22 mouse cellular contexts compared by ENCODE assay signal in genomic region chr1:90723325-90723724, GRCm38 (mm10).
DNase-seq lines count a peak whose midpoint lies in the region; ATAC-seq and TF ChIP-seq lines count a peak whose summit lies in the region.
"Had no signal": no experiment of that assay in that cellular context is flagged by ENCODE, and none has a peak within 500 bp of the region (broad histone marks: within the 10 kb centered on the region; RNA-seq: fewer than 3 reads in every experiment).

No protein-coding gene starts in this region.

- H3K27ac ChIP-seq in heart, adult 2 months = peak overlapping the region; percentile 7; the same call in 1 of the 2 replicates
- no peak overlapping the region for H3K27ac ChIP-seq in heart, embryonic 12.5 days (ENCODE audit: poor library complexity, severe bottlenecking)
- H3K27ac ChIP-seq in lung, embryonic 16.5 days (ENCODE audit: low read length) = 0 out of 2 replicates have a peak overlapping the region, but pooled peaks have one; percentile 33
- peak overlapping the region; percentile 3; the same call in 1 of the 2 replicates for H3K27ac ChIP-seq in stomach, embryonic 16.5 days (ENCODE audit: low read length)
- no peak overlapping the region for H3K27ac ChIP-seq in stomach, postnatal 0 days (replicated peaks)
- H3K27ac ChIP-seq: forebrain, embryonic 10.5 days; forebrain, embryonic 13.5 days; heart, embryonic 13.5 days; hindbrain, embryonic 12.5 days; hindbrain, embryonic 15.5 days had no signal

- H3K27me3 ChIP-seq in heart, adult 2 months (ENCODE audit: control insufficient read depth, insufficient read depth, low read length) = no peaks in the 10 kb centered on the region
- H3K27me3 ChIP-seq in heart, embryonic 12.5 days (replicated peaks) = no peaks in the 10 kb centered on the region
- H3K27me3 ChIP-seq in lung, embryonic 16.5 days (ENCODE audit: control insufficient read depth, insufficient read depth, low read depth, low read length) = no peaks in the 10 kb centered on the region
- H3K27me3 ChIP-seq in stomach, embryonic 16.5 days (ENCODE audit: control insufficient read depth, insufficient read depth, low read length) = no peaks in the 10 kb centered on the region
- H3K27me3 ChIP-seq in stomach, postnatal 0 days (ENCODE audit: control insufficient read depth, insufficient read depth, low read length) = no peaks in the 10 kb centered on the region
- H3K27me3 ChIP-seq: forebrain, embryonic 13.5 days; heart, embryonic 13.5 days; hindbrain, embryonic 12.5 days; hindbrain, embryonic 15.5 days had no signal

- no peaks in the 10 kb centered on the region for H3K9me3 ChIP-seq in heart, embryonic 12.5 days (replicated peaks)
- no peaks in the 10 kb centered on the region for H3K9me3 ChIP-seq in lung, embryonic 16.5 days (ENCODE audit: control insufficient read depth, low read length)
- no peaks in the 10 kb centered on the region for H3K9me3 ChIP-seq in stomach, embryonic 16.5 days (replicated peaks; ENCODE audit: control insufficient read depth, low read length)
- no peaks in the 10 kb centered on the region for H3K9me3 ChIP-seq in stomach, postnatal 0 days (ENCODE audit: control insufficient read depth, low read length)
- H3K9me3 ChIP-seq: forebrain, embryonic 10.5 days; forebrain, embryonic 13.5 days; heart, embryonic 13.5 days; hindbrain, embryonic 12.5 days; hindbrain, embryonic 15.5 days had no signal

- no peak overlapping the region for H3K9ac ChIP-seq in heart, adult 2 months (ENCODE audit: low read depth, low read length)
- H3K9ac ChIP-seq in heart, embryonic 12.5 days = no peak overlapping the region
- no peak overlapping the region for H3K9ac ChIP-seq in lung, embryonic 16.5 days (ENCODE audit: low read length)
- H3K9ac ChIP-seq in stomach, embryonic 16.5 days (ENCODE audit: low read length) = no peak overlapping the region
- no peak overlapping the region for H3K9ac ChIP-seq in stomach, postnatal 0 days (ENCODE audit: low read length)
- H3K9ac ChIP-seq: forebrain, embryonic 13.5 days; heart, embryonic 13.5 days; hindbrain, embryonic 12.5 days; hindbrain, embryonic 15.5 days had no signal

- no peak for TF ChIP-seq CTCF in heart, adult 2 months (IDR thresholded peaks at IDR 0.05)
- no peak for TF ChIP-seq CTCF in stomach, postnatal 0 days (IDR thresholded peaks at IDR 0.05; ENCODE audit: low read depth)

- DNase-seq in heart, adult 2 months = no peak
- DNase-seq in lung, postnatal 25 days (ENCODE audit: low spot score) = no peak
- DNase-seq in stomach, postnatal 0 days (ENCODE audit: low spot score) = no peak
- DNase-seq: adrenal gland, postnatal 10 days; adrenal gland, postnatal 36 days; B cell, adult 2 months; cerebellum, adult 18-20 months; cerebellum, adult 9-10 months; cerebellum, postnatal 14 days; gastrocnemius, postnatal 36 days; heart, postnatal 14 days had no signal

- no peaks in the 10 kb centered on the region for H3K36me3 ChIP-seq in heart, adult 2 months (ENCODE audit: control insufficient read depth, insufficient read depth, low read length)
- H3K36me3 ChIP-seq in heart, embryonic 12.5 days = no peaks in the 10 kb centered on the region
- no peaks in the 10 kb centered on the region for H3K36me3 ChIP-seq in lung, embryonic 16.5 days (ENCODE audit: control insufficient read depth, insufficient read depth, low read length)
- H3K36me3 ChIP-seq in stomach, embryonic 16.5 days (ENCODE audit: control insufficient read depth, insufficient read depth, low read length) = no peaks in the 10 kb centered on the region
- H3K36me3 ChIP-seq in stomach, postnatal 0 days (ENCODE audit: control insufficient read depth, insufficient read depth, low read length) = no peaks in the 10 kb centered on the region
- H3K36me3 ChIP-seq: forebrain, embryonic 10.5 days; G1E; heart, embryonic 13.5 days; hindbrain, embryonic 12.5 days; hindbrain, embryonic 15.5 days had no signal

- no peak for TF ChIP-seq POLR2A in heart, adult 2 months (IDR thresholded peaks at IDR 0.05; ENCODE audit: insufficient read depth, low read depth, low read length)

- no peaks in the 10 kb centered on the region for H3K79me2 ChIP-seq in heart, adult 2 months (replicated peaks; ENCODE audit: control insufficient read depth, insufficient read depth, low read length)

- peaks cover 3% of the 10 kb centered on the region; the same call in 1 of the 2 replicates for H3K4me1 ChIP-seq in heart, adult 2 months (ENCODE audit: control insufficient read depth, insufficient read depth, low read length)
- no peaks in the 10 kb centered on the region for H3K4me1 ChIP-seq in heart, embryonic 12.5 days (replicated peaks)
- peaks cover 7% of the 10 kb centered on the region for H3K4me1 ChIP-seq in lung, embryonic 16.5 days (replicated peaks; ENCODE audit: control insufficient read depth, insufficient read depth, low read length)
- H3K4me1 ChIP-seq in stomach, embryonic 16.5 days (ENCODE audit: control insufficient read depth, insufficient read depth, low read length) = peaks cover 15% of the 10 kb centered on the region
- H3K4me1 ChIP-seq in stomach, postnatal 0 days (replicated peaks; ENCODE audit: control insufficient read depth, insufficient read depth) = no peaks in the 10 kb centered on the region
- H3K4me1 ChIP-seq: forebrain, embryonic 10.5 days; forebrain, embryonic 13.5 days; hindbrain, embryonic 12.5 days; hindbrain, embryonic 15.5 days had no signal

- ATAC-seq in heart, embryonic 12.5 days (ENCODE audit: insufficient number of reproducible peaks, low FRiP score) = no peak
- ATAC-seq in lung, embryonic 16.5 days (ENCODE audit: low read depth) = peak; percentile 15; the same call in 1 of the 2 replicates
- no peak for ATAC-seq in stomach, embryonic 16.5 days (ENCODE audit: insufficient read depth, low FRiP score)
- ATAC-seq in stomach, postnatal 0 days (ENCODE audit: low FRiP score, low TSS enrichment) = no peak
- ATAC-seq: forebrain, embryonic 13.5 days; forebrain, embryonic 16.5 days; Patski had no signal

- H3K4me3 ChIP-seq in heart, adult 2 months = no peak overlapping the region
- no peak overlapping the region for H3K4me3 ChIP-seq in heart, embryonic 12.5 days
- no peak overlapping the region for H3K4me3 ChIP-seq in lung, embryonic 16.5 days (ENCODE audit: low read length)
- no peak overlapping the region for H3K4me3 ChIP-seq in stomach, embryonic 16.5 days (replicated peaks; ENCODE audit: low read length)
- no peak overlapping the region for H3K4me3 ChIP-seq in stomach, postnatal 0 days (ENCODE audit: low read depth, low read length)
- H3K4me3 ChIP-seq: forebrain, embryonic 10.5 days; forebrain, embryonic 13.5 days; heart, embryonic 13.5 days; hindbrain, embryonic 12.5 days; hindbrain, embryonic 15.5 days had no signal

- no peak for TF ChIP-seq EP300 in heart, adult 2 months (IDR thresholded peaks at IDR 0.05; ENCODE audit: insufficient read depth, low read depth, low read length)
- no peak for TF ChIP-seq EP300 in stomach, postnatal 0 days (optimal IDR thresholded peaks at IDR 0.05)

- H3K4me2 ChIP-seq in heart, embryonic 12.5 days = no peak overlapping the region
- H3K4me2 ChIP-seq in lung, embryonic 16.5 days (ENCODE audit: low read depth, low read length) = no peak overlapping the region
- no peak overlapping the region for H3K4me2 ChIP-seq in stomach, embryonic 16.5 days (ENCODE audit: low read depth, low read length)
- no peak overlapping the region for H3K4me2 ChIP-seq in stomach, postnatal 0 days (replicated peaks; ENCODE audit: low read depth)
- H3K4me2 ChIP-seq: forebrain, embryonic 13.5 days; heart, embryonic 13.5 days; hindbrain, embryonic 12.5 days; hindbrain, embryonic 15.5 days had no signal

- intact Hi-C loops in heart, adult 2 months (cut with DNase I) = no loop called here

Comparison
In these comparisons a context has a peak if more than half of its experiments do, and no peak if none do; other contexts are left out.
1. H3K27ac ChIP-seq: peak in heart, adult 2 months (single experiment), lung, embryonic 16.5 days (single experiment) and stomach, embryonic 16.5 days (single experiment); none in heart, embryonic 12.5 days (single experiment) and stomach, postnatal 0 days (single experiment).